Mouse (Mus musculus) testis, adult 2 months (tissue): ENCODE measurements around the gene Tmem52b. TPM values are rescaled to one million over a fixed set of nuclear protein-coding genes. Genes with fewer than 3 reads are reported as not detected.

ENCODE experiments used
- H3K27ac ChIP-seq: fragments of 200-500 bp; 2 replicates; pipeline ENCODE4 v1.5.1; 2012; ENCODE audit warnings: low read depth, low read length; ENCODE audit not compliant: control insufficient read depth, insufficient read depth
- H3K27me3 ChIP-seq: fragments of 200-500 bp; 2 replicates; pipeline ENCODE4 v1.6.1; 2012; ENCODE audit warnings: mild to moderate bottlenecking, low read length, moderate library complexity; ENCODE audit not compliant: control insufficient read depth, insufficient read depth
- H3K36me3 ChIP-seq: fragments of 200-500 bp; 2 replicates; pipeline ENCODE4 v1.6.1; 2012; ENCODE audit warnings: mild to moderate bottlenecking, low read length; ENCODE audit not compliant: control insufficient read depth, insufficient read depth
- H3K4me1 ChIP-seq: fragments of 200-500 bp; 2 replicates; pipeline ENCODE4 v1.6.1; 2012; ENCODE audit warnings: low read length; ENCODE audit not compliant: control insufficient read depth, insufficient read depth
- H3K4me3 ChIP-seq: fragments of 200-500 bp; 2 replicates; pipeline ENCODE4 v1.5.1; 2012; ENCODE audit warnings: low read depth, mild to moderate bottlenecking, low read length, moderate library complexity, mixed read lengths; ENCODE audit not compliant: control insufficient read depth
- CTCF ChIP-seq: fragments of 200-500 bp; IDR thresholded peaks from 2 replicates; pipeline ENCODE4 v1.5.1; 2012; ENCODE audit warnings: low read depth, mild to moderate bottlenecking, inconsistent platforms, low read length, moderate library complexity; ENCODE audit not compliant: control insufficient read depth, insufficient read depth, insufficient replicate concordance
- POLR2A ChIP-seq: fragments of 200-500 bp; IDR thresholded peaks from 2 replicates; pipeline ENCODE4 v1.6.1; 2012; ENCODE audit warnings: low read depth, mild to moderate bottlenecking, inconsistent platforms, low read length, moderate library complexity; ENCODE audit not compliant: control insufficient read depth
- polyA plus RNA-seq: library from polyadenylated mRNA; depleted of rRNA; stranded (reverse); fragments of >200 nt; gene quantifications from 2 replicates; pipeline ENCODE4 v1.2.3, GENCODE M21; 2012; rRNA removed

The Tmem52b gene
- polyA plus RNA-seq = not detected in 2 replicates

- TF ChIP-seq POLR2A (no peak), CTCF (no peak)
- Histone ChIP-seq H3K4me1 (peaks cover 3% of the 10 kb centered on the region; the same call in 1 of the 2 replicates), H3K4me3 (no peak within 1 kb of the TSS), H3K27me3 (no peaks in the 10 kb centered on the region), H3K36me3 (no peaks in the 10 kb centered on the region), H3K27ac (no peak within 1 kb of the TSS)
Observed at GRCm38 (mm10) chr6:129512367-129512766, at the start of gene Tmem52b. TSS of gene Tmem52b (plus strand) at chr6:129512555.

DNA sequence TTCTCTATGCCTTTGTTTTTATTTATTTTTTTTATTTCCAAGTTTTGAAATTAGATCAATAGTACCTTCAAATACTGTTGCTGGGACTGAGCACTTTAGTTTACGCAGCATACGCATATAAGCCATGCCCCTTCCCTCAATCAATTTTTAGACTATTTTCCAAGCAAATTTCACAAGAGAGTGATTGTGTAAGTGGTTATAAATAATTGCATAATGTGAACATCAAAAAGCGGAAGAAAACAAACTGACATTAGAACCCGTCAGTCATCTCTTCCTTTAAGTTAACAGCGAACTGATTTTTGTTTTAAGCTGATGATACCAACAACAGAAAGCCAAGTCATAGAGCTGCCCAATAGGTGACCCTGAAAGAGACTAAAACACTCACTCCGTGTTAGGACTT, 41.0 kb upstream of the Tmem52b start:
- Histone ChIP-seq H3K4me3 (no peak overlapping the region), H3K27ac (no peak overlapping the region), H3K27me3 (no peaks in the 10 kb centered on the region), H3K4me1 (no peaks in the 10 kb centered on the region), H3K36me3 (no peaks in the 10 kb centered on the region)
- TF ChIP-seq CTCF (no peak), POLR2A (no peak)

DNA sequence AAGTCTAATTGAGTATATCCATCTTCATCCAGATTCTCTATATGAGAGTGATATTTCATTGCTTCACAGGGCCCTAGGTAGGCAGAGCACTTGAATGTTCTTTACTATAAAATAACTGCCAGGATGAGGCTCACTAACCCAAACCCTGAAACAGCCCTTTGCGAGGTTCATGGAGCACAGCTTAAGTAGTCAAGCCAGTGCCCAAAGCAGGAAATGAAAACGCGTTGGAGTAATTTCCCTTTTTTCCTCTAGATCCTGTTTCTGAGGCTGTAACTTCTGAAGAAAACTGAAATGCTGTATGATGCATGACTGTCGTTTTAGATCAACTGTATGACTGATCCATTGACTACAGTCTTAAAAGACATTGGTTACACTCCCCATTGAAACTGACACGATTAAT, 39.7 kb upstream of the Tmem52b start:
- H3K4me1 ChIP-seq = no peaks in the 10 kb centered on the region
- no peaks in the 10 kb centered on the region for H3K27me3 ChIP-seq
- H3K27ac ChIP-seq = no peak overlapping the region
- no peaks in the 10 kb centered on the region for H3K36me3 ChIP-seq
- TF ChIP-seq POLR2A (no peak), CTCF (no peak)
- no peak overlapping the region for H3K4me3 ChIP-seq

- H3K4me1 ChIP-seq = no peaks in the 10 kb centered on the region
- TF ChIP-seq POLR2A = no peak
- TF ChIP-seq CTCF = no peak; the same call in 1 of the 2 replicates
- no peaks in the 10 kb centered on the region for H3K36me3 ChIP-seq
- no peaks in the 10 kb centered on the region for H3K27me3 ChIP-seq
- H3K4me3 ChIP-seq = no peak overlapping the region
- H3K27ac ChIP-seq = no peak overlapping the region
Observed at GRCm38 (mm10) chr6:129476404-129477126, 35.8 kb upstream of the Tmem52b start.

DNA sequence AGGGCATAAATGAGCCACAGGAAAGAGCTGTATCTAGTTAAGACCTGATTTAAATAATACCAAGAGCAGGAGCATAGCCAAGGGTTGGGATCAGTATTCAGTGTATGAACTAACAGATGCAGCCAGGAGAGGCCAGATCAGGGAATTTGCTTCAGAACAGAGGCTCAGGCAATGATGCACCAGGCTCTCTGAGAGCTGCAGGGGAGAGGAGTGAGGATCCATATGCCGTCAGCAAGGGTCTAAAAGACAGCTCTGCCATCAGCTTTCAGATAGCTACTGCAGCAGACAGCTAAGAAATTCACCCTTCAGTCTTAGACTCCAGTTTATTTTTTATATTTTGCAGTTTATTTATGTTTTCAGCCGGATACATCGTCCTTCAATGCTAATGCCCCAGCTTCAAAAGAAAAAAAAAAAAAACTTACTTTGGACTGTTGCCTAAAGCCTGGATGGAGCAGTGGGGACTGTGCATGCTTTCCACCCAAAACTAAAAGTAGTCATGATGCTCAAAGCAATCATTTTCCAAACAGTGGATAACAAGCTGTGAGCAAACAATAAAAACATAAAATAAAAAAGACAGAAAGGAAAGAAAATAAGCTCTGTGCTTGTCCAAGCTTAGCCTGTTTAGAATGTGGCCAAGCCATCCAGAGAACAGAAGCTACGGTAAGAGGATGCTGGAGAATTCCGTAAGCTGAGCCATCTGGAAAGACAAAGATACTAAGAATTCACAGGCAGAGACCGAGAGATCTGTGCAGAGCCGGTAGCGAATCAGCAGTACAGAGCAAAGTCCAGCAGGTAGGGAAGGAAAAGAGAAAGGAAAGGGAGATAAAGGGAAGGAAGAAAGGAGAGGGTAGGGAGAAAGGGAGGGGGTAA, 32.0 kb upstream of the Tmem52b start:
- no peak for TF ChIP-seq POLR2A
- TF ChIP-seq CTCF = no peak
- Histone ChIP-seq H3K27ac (no peak overlapping the region), H3K4me3 (no peak overlapping the region), H3K27me3 (no peaks in the 10 kb centered on the region), H3K36me3 (no peaks in the 10 kb centered on the region), H3K4me1 (no peaks in the 10 kb centered on the region)

GRCm38 (mm10) chr6:129494924-129495323, 17.4 kb upstream of the Tmem52b start:
- no peaks in the 10 kb centered on the region for H3K4me1 ChIP-seq
- H3K27me3 ChIP-seq = no peaks in the 10 kb centered on the region
- no peaks in the 10 kb centered on the region for H3K36me3 ChIP-seq
- TF ChIP-seq CTCF (no peak), POLR2A (no peak)
- H3K27ac ChIP-seq = no peak overlapping the region
- H3K4me3 ChIP-seq = no peak overlapping the region
